Mouse (Mus musculus): ENCODE measurements around the gene Fkbp3. TPM values are rescaled to one million over a fixed set of nuclear protein-coding genes. Genes with fewer than 3 reads are reported as not detected.
"Not testable (repeated sequence)": the region's sequence is repeated elsewhere in the genome, so short reads cannot be mapped to it uniquely, and the experiment has no call there.

Gene Fkbp3
- 320 and 349 TPM in 2 replicates for polyA plus RNA-seq (2015; fragmentation: Nextera tagmentation; extraction: Ambion mirVana)

DNA sequence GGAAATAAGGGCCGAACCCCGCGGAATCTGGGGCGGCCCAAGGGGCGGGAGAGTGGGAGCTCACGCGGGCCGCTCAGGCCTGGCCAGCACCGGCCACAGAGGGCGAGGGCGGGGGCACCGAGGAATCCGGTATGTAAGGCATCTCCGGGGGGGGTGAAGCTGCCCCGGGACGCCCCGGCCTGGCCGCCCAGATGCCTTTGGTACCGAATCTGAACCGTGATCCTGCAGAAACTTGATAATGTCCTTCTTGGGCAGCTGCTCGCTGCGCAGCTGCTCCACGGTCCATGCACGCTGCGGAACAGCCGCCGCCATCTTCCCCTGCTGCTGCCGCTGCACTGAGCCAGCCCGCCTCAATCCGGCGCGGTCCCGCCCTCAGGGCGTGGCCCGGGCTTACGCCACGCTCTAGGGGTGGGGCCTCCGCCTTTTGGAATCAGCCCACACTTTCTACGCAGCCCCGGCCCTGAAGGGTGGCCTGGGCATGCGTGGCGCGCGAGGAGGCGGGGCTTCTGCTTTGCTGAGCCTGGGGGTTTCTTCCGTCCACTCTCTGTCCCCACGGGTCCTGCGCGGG is at the start of gene Fkbp3:
Gene Fkbp3 (minus strand): TSS at position 397 of the 568 bp plus-strand sequence.
- Histone ChIP-seq H3K27me3 (ENCODE audit: control insufficient read depth, insufficient read depth, low read depth, low read length) (no peaks in the 10 kb centered on the region), H3K9me3 (ENCODE audit: control insufficient read depth, low read length) (no peaks in the 10 kb centered on the region), H3K4me2 (ENCODE audit: low read depth, low read length) (peak within 1 kb of the TSS; percentile 95), H3K4me1 (replicated peaks; ENCODE audit: control insufficient read depth, insufficient read depth, low read length) (peaks cover 20% of the 10 kb centered on the region), H3K9ac (ENCODE audit: low read length) (peak within 1 kb of the TSS; percentile 89), H3K36me3 (ENCODE audit: control insufficient read depth, insufficient read depth, low read length) (no peaks in the 10 kb centered on the region; the same call in 1 of the 2 replicates), H3K27ac (ENCODE audit: low read length) (peak within 1 kb of the TSS; percentile 91), H3K4me3 (ENCODE audit: low read length) (peak within 1 kb of the TSS; percentile 73)
- ATAC-seq (ENCODE audit: low read depth) = peak; percentile 99
- WGBS = under 1% methylated on average over 48 of the region's 49 CpGs

GRCm38 (mm10) chr12:65119451-65119850 is 45.6 kb upstream of the Fkbp3 start:
- H3K9ac ChIP-seq (ENCODE audit: low read length) = no peak overlapping the region
- no peaks in the 10 kb centered on the region for H3K4me1 ChIP-seq (replicated peaks; ENCODE audit: control insufficient read depth, insufficient read depth, low read length)
- H3K9me3 ChIP-seq (ENCODE audit: control insufficient read depth, low read length) = no peaks in the 10 kb centered on the region
- peaks cover 20% of the 10 kb centered on the region for H3K36me3 ChIP-seq (ENCODE audit: control insufficient read depth, insufficient read depth, low read length)
- no peak for ATAC-seq (ENCODE audit: low read depth)
- H3K4me2 ChIP-seq (ENCODE audit: low read depth, low read length) = no peak overlapping the region
- H3K27ac ChIP-seq (ENCODE audit: low read length) = no peak overlapping the region
- H3K4me3 ChIP-seq (ENCODE audit: low read length) = no peak overlapping the region
- no peaks in the 10 kb centered on the region for H3K27me3 ChIP-seq (ENCODE audit: control insufficient read depth, insufficient read depth, low read depth, low read length)
- 94% methylated on average over 5 of the region's 5 CpGs for WGBS

DNA sequence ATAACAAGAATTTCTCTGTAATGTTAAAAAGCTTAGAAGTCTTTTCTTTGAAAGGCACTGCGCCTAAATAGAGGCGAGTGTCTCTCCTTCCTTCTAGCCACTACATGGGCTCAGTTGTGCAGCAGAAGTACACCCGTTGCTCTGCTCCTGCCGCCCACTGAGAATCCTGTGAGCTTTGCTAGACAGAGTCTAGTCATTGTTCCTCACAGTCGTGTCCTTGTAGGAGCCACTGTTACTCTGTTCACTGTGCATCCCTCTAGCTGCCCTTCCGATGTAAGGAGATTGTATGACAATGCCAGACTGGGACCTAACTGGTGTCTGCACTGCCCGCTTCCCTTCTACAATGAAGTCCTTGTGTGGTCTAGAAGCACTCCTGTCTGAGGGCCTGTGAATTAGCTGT is 45.2 kb upstream of the Fkbp3 start:
- no peak overlapping the region for H3K27ac ChIP-seq (ENCODE audit: low read length)
- 89% methylated on average over 7 of the region's 7 CpGs for WGBS
- H3K9ac ChIP-seq (ENCODE audit: low read length) = no peak overlapping the region
- H3K4me2 ChIP-seq (ENCODE audit: low read depth, low read length) = no peak overlapping the region
- H3K27me3 ChIP-seq (ENCODE audit: control insufficient read depth, insufficient read depth, low read depth, low read length) = no peaks in the 10 kb centered on the region
- H3K4me1 ChIP-seq (replicated peaks; ENCODE audit: control insufficient read depth, insufficient read depth, low read length) = no peaks in the 10 kb centered on the region
- H3K4me3 ChIP-seq (ENCODE audit: low read length) = no peak overlapping the region
- ATAC-seq (ENCODE audit: low read depth) = no peak
- no peaks in the 10 kb centered on the region for H3K9me3 ChIP-seq (ENCODE audit: control insufficient read depth, low read length)
- peaks cover 20% of the 10 kb centered on the region for H3K36me3 ChIP-seq (ENCODE audit: control insufficient read depth, insufficient read depth, low read length)

GRCm38 (mm10) chr12:65114978-65115377 is 41.2 kb upstream of the Fkbp3 start:
- H3K4me1 ChIP-seq (replicated peaks; ENCODE audit: control insufficient read depth, insufficient read depth, low read length); H3K9ac ChIP-seq (ENCODE audit: low read length); H3K4me2 ChIP-seq (ENCODE audit: low read depth, low read length); H3K4me3 ChIP-seq (ENCODE audit: low read length); H3K27me3 ChIP-seq (ENCODE audit: control insufficient read depth, insufficient read depth, low read depth, low read length); H3K27ac ChIP-seq (ENCODE audit: low read length); ATAC-seq (ENCODE audit: low read depth); H3K9me3 ChIP-seq (ENCODE audit: control insufficient read depth, low read length): not testable (repeated sequence)
- H3K36me3 ChIP-seq (ENCODE audit: control insufficient read depth, insufficient read depth, low read length) = peaks cover 13% of the 10 kb centered on the region
- 78% methylated on average over 3 of the region's 3 CpGs for WGBS

GRCm38 (mm10) chr12:65113925-65114324 is 40.1 kb upstream of the Fkbp3 start:
- WGBS = 81% methylated on average over 4 of the region's 4 CpGs
- H3K4me3 ChIP-seq (ENCODE audit: low read length) = no peak overlapping the region
- H3K27ac ChIP-seq (ENCODE audit: low read length) = no peak overlapping the region
- H3K36me3 ChIP-seq (ENCODE audit: control insufficient read depth, insufficient read depth, low read length) = peaks cover 13% of the 10 kb centered on the region
- no peak overlapping the region for H3K4me2 ChIP-seq (ENCODE audit: low read depth, low read length)
- H3K9me3 ChIP-seq (ENCODE audit: control insufficient read depth, low read length) = no peaks in the 10 kb centered on the region
- no peak for ATAC-seq (ENCODE audit: low read depth)
- H3K4me1 ChIP-seq (replicated peaks; ENCODE audit: control insufficient read depth, insufficient read depth, low read length) = no peaks in the 10 kb centered on the region
- no peak overlapping the region for H3K9ac ChIP-seq (ENCODE audit: low read length)
- no peaks in the 10 kb centered on the region for H3K27me3 ChIP-seq (ENCODE audit: control insufficient read depth, insufficient read depth, low read depth, low read length)

- no peak overlapping the region for H3K4me3 ChIP-seq (ENCODE audit: low read length)
- no peaks in the 10 kb centered on the region for H3K4me1 ChIP-seq (replicated peaks; ENCODE audit: control insufficient read depth, insufficient read depth, low read length)
- WGBS = 89% methylated on average over 1 of the region's 1 CpGs
- peaks cover 11% of the 10 kb centered on the region; the same call in 1 of the 2 replicates for H3K36me3 ChIP-seq (ENCODE audit: control insufficient read depth, insufficient read depth, low read length)
- H3K27ac ChIP-seq (ENCODE audit: low read length) = no peak overlapping the region
- no peak overlapping the region for H3K9ac ChIP-seq (ENCODE audit: low read length)
- H3K27me3 ChIP-seq (ENCODE audit: control insufficient read depth, insufficient read depth, low read depth, low read length) = no peaks in the 10 kb centered on the region
- H3K9me3 ChIP-seq (ENCODE audit: control insufficient read depth, low read length) = no peaks in the 10 kb centered on the region
- no peak overlapping the region for H3K4me2 ChIP-seq (ENCODE audit: low read depth, low read length)
- ATAC-seq (ENCODE audit: low read depth) = no peak
Measured at GRCm38 (mm10) chr12:65112811-65113210, 39.0 kb upstream of the Fkbp3 start.

- Histone ChIP-seq H3K36me3 (ENCODE audit: control insufficient read depth, insufficient read depth, low read length) (peaks cover 12% of the 10 kb centered on the region; the same call in 1 of the 2 replicates), H3K4me1 (replicated peaks; ENCODE audit: control insufficient read depth, insufficient read depth, low read length) (no peaks in the 10 kb centered on the region), H3K4me3 (ENCODE audit: low read length) (no peak overlapping the region), H3K4me2 (ENCODE audit: low read depth, low read length) (no peak overlapping the region), H3K9ac (ENCODE audit: low read length) (no peak overlapping the region), H3K9me3 (ENCODE audit: control insufficient read depth, low read length) (no peaks in the 10 kb centered on the region), H3K27ac (ENCODE audit: low read length) (no peak overlapping the region), H3K27me3 (ENCODE audit: control insufficient read depth, insufficient read depth, low read depth, low read length) (no peaks in the 10 kb centered on the region)
- no peak for ATAC-seq (ENCODE audit: low read depth)
- WGBS = 87% methylated on average over 3 of the region's 3 CpGs
Measured at GRCm38 (mm10) chr12:65111503-65111902, 37.7 kb upstream of the Fkbp3 start.

DNA sequence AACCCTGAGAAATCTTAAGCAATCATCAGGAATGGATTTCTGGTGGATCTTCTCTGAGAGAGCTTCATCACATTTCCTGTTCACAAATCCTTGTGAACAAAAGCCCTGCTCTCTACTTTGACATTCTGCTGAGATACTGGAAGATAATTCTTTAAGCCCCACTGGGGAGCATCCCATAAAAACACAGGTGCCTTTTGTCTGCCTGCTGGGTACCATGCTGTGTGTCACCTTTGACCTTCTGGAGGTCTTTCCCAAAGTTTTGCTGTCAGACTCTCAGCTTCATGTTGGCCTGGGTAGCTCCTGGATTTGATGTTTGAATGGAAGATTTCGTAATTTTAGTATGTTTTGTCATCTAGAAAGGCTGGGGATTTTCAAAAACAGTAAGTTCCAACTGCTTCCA is 34.9 kb upstream of the Fkbp3 start:
- Histone ChIP-seq H3K27ac (ENCODE audit: low read length) (no peak overlapping the region), H3K9me3 (ENCODE audit: control insufficient read depth, low read length) (no peaks in the 10 kb centered on the region), H3K4me1 (replicated peaks; ENCODE audit: control insufficient read depth, insufficient read depth, low read length) (no peaks in the 10 kb centered on the region), H3K4me3 (ENCODE audit: low read length) (no peak overlapping the region), H3K9ac (ENCODE audit: low read length) (no peak overlapping the region), H3K27me3 (ENCODE audit: control insufficient read depth, insufficient read depth, low read depth, low read length) (no peaks in the 10 kb centered on the region), H3K4me2 (ENCODE audit: low read depth, low read length) (no peak overlapping the region), H3K36me3 (ENCODE audit: control insufficient read depth, insufficient read depth, low read length) (peaks cover 17% of the 10 kb centered on the region)
- ATAC-seq (ENCODE audit: low read depth) = no peak
- 73% methylated on average over 1 of the region's 1 CpGs for WGBS

DNA sequence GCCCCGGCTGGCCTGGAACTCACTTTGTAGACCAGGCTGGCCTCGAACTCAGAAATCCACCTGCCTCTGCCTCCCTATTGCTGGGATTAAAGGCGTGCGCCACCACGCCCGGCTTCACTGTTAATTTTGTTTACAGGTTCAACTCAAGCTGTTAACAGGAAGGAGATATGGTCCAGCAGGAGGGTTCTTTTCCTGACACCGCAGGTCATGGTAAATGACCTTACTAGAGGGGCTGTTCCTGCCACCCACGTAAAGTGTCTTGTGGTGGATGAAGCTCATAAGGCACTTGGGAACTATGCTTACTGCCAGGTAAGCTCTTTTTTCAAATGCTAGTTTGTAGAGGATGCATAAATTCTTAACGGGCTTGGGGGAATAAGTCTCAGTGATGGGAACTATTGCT is 3.1 kb upstream of the Fkbp3 start:
- ATAC-seq (ENCODE audit: low read depth) = no peak
- H3K9me3 ChIP-seq (ENCODE audit: control insufficient read depth, low read length) = no peaks in the 10 kb centered on the region
- peak overlapping the region; percentile 95 for H3K4me2 ChIP-seq (ENCODE audit: low read depth, low read length)
- no peak overlapping the region for H3K27ac ChIP-seq (ENCODE audit: low read length)
- no peaks in the 10 kb centered on the region; the same call in 1 of the 2 replicates for H3K36me3 ChIP-seq (ENCODE audit: control insufficient read depth, insufficient read depth, low read length)
- H3K4me1 ChIP-seq (replicated peaks; ENCODE audit: control insufficient read depth, insufficient read depth, low read length) = peaks cover 20% of the 10 kb centered on the region
- peak overlapping the region; percentile 73 for H3K4me3 ChIP-seq (ENCODE audit: low read length)
- H3K27me3 ChIP-seq (ENCODE audit: control insufficient read depth, insufficient read depth, low read depth, low read length) = no peaks in the 10 kb centered on the region
- 63% methylated on average over 9 of the region's 9 CpGs for WGBS
- H3K9ac ChIP-seq (ENCODE audit: low read length) = no peak overlapping the region; the same call in 1 of the 2 replicates
